Mouse (Mus musculus) adrenal gland, postnatal 4 days (tissue): ENCODE data around the gene Vti1a. TPM values are rescaled to one million over a fixed set of nuclear protein-coding genes. Genes with fewer than 3 reads are reported as not detected.

Experiments
- DNase-seq, 2 experiments: peaks; one replicate each; pipeline ENCODE4 v3.0.0; 2021 to 2022; ENCODE audit warnings: low spot score in 2 of 2, mixed read lengths in 2 of 2
- total RNA-seq, 2 experiments: library from RNA; stranded (reverse); gene quantifications; 2 replicates each; pipeline ENCODE4 v1.2.3; 2021

The Vti1a gene
- total RNA-seq, 2 experiments from 2014 or later: 37.4 to 38.1 TPM

- no peak for DNase-seq
Observed at GRCm38 (mm10) chr19:55449506-55449905, 133.4 kb downstream of the Vti1a start.

DNA sequence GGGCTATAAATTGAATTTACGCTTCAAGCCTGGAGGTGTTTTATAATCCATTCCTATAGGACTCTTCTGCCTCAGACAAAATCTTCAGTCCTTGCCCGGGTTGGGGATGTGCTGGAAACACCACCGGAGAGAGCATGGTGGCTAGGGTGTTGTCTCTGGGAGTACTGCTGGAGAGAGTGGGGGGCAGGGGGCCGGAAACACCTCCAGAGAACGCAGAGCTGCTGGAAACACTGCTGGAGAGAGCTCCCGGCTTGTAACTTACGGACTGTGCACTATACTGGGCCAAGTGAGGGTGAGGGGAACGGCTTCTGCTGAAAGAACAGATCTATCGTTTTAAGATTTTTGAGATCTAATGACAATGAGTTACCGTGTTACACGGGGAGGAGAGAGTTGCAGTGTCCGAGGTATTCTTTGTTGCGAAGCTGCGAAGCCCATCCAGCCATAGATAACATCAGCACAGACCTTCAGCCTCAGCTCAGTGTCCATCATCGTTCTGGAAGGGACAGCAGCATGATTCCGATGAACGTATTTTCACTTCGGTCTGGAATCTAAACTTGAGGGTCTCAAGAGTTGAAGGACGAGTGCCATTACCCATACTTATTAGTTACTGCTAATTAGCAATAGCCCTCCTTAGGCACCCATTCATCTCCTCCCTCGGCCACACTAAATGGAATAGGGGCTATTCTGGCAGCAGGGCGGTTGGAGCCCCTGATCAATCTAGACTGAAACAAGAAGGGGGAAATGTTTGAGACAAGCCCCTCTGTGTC is 140.4 kb downstream of the Vti1a start:
- no peak for DNase-seq

GRCm38 (mm10) chr19:55461963-55462362 is 145.9 kb downstream of the Vti1a start:
- no peak for DNase-seq

GRCm38 (mm10) chr19:55463670-55464069 is 147.6 kb downstream of the Vti1a start:
- no peak for DNase-seq

DNA sequence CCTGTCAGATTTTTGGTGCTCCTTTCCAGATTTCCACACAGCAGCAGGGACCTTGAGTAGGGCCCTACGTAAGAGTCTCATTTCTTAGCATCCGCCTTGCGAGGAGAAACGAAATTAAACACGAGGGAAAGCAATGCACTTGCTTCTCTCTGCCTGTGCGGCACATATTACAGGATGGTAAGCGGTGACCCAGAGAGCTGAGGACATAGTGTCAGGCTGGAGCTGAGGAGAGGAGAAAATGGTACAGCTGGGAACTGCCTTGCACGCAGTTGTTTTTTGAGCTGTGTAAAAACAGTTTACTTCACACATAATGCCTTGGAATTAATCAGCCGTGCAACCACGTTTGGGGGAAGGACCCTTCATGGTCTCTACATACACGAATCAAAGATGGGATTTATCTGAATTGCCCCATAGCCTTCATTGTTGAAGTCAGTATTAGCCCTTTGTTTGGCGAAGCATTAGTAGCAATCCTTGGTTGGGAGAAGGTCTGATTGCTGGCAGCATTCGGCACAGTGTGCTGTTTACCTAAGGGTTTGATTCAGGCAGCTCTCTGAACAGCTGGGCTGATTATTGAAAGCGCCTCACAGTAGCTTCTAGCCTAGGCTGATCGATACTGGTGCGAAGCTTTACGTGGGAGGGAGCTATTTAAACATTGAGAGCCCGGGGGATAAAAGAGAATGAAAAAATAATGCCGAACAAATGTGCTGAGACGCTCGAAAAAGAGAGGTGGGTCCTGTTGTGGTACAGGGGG is 153.4 kb downstream of the Vti1a start:
- DNase-seq: no peak

DNA sequence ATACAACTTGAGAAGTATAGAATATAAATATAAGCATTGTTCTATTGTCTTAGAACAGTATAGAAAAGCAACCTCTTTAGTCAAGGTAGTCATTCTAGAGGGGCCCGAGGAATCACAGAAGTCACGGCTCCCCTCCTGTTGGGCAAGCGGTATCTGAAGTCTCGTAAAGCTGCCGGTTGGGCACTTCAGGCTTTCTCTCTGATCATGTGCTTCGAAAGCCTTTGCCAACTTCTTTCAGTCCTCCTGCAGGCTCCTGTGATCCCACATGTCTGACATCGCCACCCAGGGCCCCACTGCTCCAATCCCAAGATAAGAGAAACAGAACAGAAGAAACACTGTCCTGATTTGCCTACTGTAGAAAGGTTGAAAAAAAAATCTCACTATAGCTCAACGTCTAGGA is 156.5 kb downstream of the Vti1a start:
- DNase-seq: no peak

DNA sequence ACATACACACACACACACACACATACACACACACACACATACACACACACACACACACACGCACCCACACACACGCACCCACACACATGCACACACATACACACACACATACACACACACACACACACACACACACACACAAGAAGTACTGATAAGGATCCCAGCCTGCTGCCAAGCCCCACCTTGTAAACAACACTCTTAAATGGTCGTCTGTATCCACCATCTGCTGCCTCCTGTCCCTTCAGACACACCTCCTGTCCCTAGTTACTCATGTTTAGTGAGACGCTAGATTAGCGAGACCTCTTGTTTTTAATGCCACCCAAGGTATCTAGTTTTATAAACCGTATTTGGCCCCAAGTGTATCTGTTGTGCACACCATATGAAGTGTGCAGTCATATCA is 158.1 kb downstream of the Vti1a start:
- DNase-seq: no peak

GRCm38 (mm10) chr19:55480526-55480925 is 164.4 kb downstream of the Vti1a start:
- no peak for DNase-seq

GRCm38 (mm10) chr19:55481308-55481707 is 165.2 kb downstream of the Vti1a start:
- no peak for DNase-seq

DNA sequence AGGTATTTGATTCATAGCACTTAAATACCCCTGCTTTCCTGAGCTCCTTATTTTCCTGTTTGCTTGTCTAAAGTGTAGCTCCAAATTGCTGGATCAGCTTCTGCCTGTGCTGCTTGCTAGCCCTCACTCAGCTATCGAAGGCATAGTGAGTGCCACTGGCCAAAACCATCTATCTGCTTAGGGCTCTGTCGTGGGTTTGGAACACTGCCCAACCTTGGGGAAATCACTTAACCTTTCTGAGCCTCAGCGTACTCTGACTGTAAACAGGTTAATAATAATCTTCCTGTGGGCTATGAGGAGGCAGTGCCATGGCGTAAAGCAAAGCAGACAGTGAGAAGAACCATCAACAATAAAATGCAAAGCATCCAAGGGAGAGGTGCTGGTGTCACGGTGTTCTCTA is 167.4 kb downstream of the Vti1a start:
- DNase-seq: no peak

DNA sequence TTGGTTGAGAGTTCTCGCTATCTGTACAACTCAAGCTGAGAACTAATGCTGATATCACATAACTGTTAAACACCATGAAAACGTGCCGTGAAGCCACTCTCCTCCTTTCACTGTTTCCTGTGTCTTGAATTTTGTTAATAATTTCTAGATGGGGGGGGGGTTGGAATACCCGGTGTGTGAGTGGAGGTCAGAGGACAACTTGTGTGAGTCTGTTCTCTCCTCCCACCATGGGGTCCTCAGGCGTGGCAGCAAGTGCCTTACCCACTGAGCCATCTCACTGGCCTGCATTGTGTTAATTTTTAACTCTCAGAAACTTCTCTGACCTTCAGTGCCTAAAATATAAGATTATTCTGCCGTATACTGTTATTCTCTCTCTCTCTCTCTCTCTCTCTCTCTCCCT is 168.5 kb downstream of the Vti1a start:
- DNase-seq: no peak

DNA sequence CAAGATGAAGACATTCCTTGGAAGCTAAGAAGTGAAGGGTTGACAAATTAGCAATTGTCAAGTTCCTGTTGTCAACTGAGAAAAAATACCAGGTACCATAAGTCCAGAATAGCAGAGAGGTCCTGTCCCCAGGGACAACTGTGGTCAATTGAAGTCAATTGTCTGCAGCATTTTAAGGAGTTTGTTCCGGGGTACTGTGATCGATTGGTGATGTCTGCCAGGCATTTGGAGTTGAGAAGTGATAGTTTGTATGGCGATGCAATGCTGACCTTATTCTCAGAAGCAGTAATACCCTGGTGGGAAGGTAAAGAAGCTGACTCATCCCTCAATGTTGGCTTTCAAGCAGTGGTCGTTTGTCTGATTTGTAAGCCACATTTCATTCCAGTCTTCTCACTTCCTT is 170.4 kb downstream of the Vti1a start:
- no peak for DNase-seq

DNA sequence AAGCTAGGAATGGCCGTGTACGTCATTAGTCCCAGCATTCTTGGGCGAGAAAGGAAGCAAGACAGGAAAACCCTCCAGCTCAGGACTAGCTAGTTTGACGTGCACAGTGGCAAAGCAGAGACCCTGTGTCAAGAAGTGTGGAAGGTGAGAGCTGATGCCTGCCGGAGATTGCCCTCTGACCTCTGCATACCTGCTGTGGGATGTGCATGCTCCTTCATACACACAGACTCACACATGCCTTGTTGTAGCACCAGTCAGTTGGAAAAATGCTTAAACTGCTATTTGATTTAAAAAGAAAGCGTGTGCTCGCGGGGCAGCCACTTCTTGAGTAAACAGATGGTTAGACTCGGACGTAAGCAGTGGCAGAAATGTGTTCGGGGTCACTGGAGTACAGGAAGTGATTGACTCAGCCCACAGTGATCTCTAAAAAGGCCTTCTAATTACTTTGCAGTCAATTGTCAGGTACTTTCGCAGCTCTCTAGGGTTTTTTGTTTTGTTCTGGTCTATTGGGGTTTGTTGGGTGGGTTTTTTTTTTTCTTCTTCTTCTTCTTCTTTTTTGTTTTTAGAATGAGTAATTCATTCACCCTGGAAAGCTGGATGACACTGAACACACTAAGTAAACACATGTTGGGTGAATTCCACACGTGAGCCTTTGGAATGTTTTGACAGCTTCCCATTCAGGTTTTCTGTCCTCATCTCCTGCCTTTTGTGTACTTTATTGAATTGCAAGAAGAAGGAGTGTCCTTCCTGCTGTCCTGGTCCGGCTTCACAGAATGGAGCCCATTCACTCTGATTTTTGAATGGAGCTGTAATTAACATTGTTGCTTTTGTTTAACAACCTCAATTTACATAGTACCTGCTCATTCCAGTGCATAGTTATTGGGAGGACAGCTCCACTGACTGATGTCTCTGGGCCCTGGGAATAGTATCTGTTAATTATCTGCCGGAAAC is 175.3 kb downstream of the Vti1a start:
- DNase-seq: no peak

- no peak for DNase-seq
Observed at GRCm38 (mm10) chr19:55496333-55496732, 180.2 kb downstream of the Vti1a start.

DNA sequence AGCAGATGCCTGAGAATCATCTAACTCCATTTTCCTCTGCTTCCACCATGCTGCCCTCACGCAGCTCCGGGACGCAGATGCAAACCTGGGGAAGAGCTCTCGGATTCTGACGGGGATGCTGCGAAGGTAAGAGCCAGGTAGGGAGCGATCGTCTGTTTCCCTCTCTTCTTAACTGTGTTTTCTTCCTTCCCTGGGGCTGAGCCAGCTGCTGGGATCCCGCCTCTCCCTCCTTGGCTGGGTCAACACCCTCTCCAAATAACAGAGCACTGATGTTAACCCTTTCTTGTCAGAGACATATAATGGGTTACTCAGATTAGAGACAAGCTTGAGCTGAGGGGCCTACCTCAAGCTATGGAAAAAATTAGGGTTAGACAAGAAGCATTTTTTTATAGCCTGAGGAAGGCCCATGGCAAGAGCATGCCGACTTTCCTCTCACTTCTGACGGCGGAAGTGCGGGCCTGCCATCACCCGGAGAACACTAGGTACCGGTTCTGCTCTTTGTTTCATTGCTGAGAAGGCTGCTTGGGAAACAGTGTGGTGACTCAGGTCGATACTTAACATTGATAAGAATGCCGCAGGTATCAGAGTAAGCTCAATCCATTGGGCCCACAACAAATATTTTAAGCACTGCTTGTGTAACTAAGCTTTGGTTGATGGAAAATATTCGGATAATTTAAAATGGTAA is 183.2 kb downstream of the Vti1a start:
- no peak for DNase-seq

DNA sequence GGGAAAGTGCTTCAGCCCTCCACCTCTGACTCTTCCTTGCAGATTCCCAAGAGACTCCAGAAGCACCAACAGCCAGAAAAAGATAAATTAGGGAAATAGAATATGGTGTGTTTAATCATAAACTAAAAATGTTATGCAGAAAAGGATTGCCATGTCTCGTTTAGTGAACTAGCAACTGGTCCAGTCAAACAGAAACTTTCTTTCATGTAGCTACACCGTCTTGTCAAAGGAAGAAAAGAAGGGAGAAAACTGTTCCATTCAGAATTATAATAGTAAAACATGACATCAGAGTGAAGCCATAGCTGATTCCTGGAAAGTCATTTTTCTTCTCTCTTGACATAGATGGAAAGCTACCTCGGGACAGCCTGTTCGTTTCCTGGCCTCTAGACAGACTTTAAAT is 185.9 kb downstream of the Vti1a start:
- DNase-seq: no peak

DNA sequence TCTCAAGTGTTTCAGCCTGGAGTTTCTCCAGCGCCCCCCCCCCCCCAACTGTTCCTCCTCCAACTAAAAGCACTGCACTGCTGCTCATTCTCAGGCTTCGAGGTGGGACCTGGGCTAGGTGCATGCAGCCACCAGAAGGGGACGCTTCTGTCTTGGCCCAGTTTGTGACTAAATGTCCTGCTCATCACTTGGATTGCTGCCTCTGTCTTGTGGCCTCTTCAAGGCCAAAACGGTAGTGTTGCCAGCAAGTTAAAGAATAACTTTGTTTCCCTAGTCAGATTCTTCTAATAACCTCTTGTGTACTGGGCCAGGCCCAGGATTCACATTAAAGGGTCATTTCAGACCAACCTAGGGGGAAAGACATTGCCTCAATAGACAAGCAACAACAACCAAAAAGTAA is 187.7 kb downstream of the Vti1a start:
- no peak for DNase-seq

- no peak for DNase-seq
Observed at GRCm38 (mm10) chr19:55507748-55508147, 191.7 kb downstream of the Vti1a start.

DNA sequence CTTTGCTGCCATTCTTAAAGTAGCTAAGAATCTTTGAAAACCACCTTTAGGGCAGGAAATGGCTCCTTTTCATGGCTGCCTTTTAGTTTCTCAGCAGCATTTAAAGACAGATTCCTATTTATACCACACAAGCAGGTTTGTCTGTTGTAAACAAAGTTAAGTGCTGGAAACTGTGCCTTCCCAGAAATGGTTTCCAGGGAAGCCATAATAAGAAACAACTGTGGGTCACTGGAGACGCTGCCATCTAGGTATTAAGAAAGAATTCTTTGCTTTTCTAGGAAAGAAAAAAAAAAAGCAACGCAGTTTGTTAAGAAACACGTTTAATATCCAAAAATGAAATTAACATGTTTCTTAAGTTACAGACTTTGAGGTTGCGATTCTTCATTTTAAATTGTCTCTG is 192.1 kb downstream of the Vti1a start:
- DNase-seq: no peak

DNA sequence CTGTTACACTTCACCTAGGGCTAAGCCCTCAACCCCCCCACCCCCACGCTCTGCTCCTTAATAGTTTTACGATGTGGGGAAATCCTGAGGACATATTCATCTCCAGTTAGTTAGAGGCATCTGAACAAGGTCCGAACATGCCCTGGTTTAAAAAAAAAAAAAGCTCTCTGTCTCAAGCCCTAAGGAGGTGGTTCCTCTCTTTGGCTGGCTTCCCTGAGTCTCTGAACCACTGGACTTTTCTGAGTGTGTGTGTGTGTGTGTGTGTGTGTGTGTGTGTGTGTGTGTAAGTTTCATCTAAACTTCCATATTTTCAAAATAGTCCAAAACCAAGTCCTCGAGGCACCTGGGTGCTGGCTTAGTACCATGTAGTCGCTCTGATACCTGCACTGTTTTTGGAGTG is 192.9 kb downstream of the Vti1a start:
- no peak for DNase-seq

DNA sequence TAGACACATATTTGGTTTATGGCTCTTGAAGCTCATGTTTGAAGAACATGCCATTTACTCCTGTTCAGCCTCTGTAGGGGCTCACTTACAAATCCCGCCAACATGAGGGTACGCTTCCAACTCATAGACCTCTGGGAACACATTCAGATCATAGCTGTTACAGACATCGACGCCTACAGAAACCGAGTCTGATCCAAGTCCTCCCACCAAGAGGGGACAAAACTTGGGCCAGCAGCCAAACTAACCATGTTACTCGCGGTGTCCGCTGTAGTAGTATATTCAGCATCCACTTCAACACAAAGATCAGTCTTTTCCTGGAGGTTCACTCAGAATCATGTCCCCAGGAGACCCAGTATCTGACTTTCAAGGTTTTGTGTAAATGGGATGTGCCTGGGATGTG is 193.5 kb downstream of the Vti1a start:
- DNase-seq: no peak
